Mouse (Mus musculus) gastrocnemius, adult 8-10 months (tissue): ENCODE results near the gene Pnn. TPM values are rescaled to one million over a fixed set of nuclear protein-coding genes. Genes with fewer than 3 reads are reported as not detected.
A peak's percentile ranks its signal among the peaks of the same experiment; 100 is the strongest.
"Not testable (repeated sequence)": the region's sequence is repeated elsewhere in the genome, so short reads cannot be mapped to it uniquely, and the experiment has no call there.

ENCODE experiments used
- DNase-seq, 2 experiments: peaks; one replicate each; pipeline ENCODE4 v3.0.0; 2022; ENCODE audit warnings: low spot score in 2 of 2
- total RNA-seq, 4 experiments: library from RNA; stranded (reverse); gene quantifications; 2 replicates each; pipeline ENCODE4 v1.2.4; 2022

The Pnn gene
- 10 to 100 TPM; 12.1 to 18.3 (median 13.4) TPM for total RNA-seq

- peak; percentile 94 to 95 for DNase-seq
These were observed at the start of gene Pnn for GRCm38 (mm10) chr12:59066448-59067077. Gene Pnn, plus strand, starts transcription at chr12:59066884.

- DNase-seq = no peak
These were observed 48.7 kb upstream of the Pnn start for GRCm38 (mm10) chr12:59017970-59018369.

- no peak for DNase-seq
These were observed 46.8 kb upstream of the Pnn start for GRCm38 (mm10) chr12:59019891-59020290.

DNA sequence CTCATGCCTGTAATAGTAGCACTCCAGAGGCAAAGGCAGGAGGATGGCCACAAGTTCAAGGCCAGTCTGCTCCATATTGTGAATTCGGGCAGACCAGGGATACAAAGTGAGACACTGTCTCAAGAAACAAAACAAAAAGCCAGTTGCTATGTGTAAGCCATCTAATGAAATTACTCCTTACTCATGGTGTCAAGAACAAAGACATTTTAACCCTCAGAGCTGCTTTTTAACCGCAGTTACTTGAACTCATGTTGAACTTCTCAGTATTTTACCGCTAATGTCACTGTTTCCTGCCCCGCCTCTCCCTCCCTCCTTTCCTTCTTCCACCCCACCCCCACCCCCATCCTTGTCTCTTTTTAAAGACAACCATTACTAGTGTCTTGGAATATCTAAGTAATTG lies 45.4 kb upstream of the Pnn start:
- DNase-seq = no peak

- no peak for DNase-seq
These were observed 34.6 kb upstream of the Pnn start for GRCm38 (mm10) chr12:59032101-59032500.

DNA sequence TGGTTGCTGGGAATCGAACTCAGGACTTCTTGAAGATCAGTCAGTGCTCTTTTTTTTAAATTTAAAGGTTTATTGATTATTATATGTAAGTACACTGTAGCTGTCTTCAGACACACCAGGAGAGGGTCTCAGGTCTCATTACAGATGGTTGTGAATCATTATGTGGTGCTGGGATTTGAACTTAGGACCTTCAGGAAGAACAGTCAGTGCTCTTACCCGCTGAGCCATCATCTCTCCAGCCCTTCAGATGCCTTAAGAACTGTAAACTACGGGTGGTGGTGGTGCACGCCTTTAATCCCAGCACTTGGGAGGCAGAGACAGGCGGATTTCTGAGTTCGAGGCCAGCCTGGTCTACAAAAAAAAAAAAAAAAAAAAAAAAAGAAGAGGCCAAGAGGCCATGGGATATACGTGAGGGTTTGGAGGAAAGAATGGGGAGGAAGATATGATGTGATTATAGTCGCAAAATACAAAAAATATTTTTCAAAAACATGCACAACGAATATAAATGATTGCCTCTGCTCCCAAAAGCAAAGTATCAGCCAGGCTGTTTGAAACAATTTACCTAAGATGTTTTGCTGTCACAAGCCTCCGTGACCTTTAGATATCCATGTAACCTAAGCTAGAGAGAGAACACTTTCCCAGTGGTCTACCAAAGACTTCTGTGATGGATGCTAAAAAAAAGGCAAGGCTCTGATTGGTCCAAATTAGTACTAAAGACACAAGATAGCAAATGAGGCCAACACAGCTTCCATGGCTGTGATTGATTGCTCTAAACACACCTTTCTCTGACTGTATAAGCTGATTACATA lies 27.3 kb upstream of the Pnn start:
- no peak for DNase-seq

DNA sequence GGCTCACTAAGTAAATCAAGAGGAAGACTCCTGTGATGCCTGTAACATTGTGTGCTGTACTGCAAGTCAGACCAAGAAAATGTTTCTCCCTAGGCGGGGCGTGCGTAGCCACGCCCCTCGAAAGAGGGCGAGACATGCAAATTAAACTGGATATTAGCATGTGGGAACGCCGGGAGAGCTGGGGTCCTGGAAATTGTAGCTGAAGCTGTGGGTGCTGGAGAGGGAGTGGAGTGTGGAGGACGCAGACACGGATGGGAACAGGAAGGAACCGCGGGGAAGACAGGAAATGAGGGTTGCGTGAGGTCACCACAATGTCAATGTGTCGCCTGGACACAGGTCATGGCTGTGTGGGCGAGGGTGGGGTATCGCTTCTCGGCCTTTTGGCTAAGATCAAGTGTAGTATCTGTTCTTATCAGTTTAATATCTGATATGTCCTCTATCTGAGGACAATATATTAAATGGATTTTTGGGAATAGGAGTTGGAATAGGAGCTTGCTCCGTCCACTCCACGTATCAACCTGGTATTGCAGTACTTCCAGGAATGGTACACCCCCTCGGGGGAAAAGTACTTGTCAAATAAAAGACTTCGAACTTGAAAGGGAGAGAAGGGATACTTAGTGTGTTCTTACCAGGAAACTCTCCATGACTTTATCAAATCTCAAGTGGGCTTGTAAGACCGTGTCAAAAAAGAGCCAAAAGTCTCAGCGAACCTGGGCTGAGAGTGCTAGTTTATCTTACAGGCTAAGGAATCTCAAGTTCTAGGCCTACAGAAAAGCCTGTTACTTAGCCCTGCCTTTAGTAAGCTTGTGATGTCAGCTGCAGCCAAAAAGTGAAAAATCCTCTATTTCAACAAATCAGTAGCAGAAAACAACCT lies 26.5 kb upstream of the Pnn start:
- peak in 1 of 2 experiments; percentile 3 for DNase-seq

- no peak for DNase-seq
These were observed 25.8 kb upstream of the Pnn start for GRCm38 (mm10) chr12:59040851-59041250.

DNA sequence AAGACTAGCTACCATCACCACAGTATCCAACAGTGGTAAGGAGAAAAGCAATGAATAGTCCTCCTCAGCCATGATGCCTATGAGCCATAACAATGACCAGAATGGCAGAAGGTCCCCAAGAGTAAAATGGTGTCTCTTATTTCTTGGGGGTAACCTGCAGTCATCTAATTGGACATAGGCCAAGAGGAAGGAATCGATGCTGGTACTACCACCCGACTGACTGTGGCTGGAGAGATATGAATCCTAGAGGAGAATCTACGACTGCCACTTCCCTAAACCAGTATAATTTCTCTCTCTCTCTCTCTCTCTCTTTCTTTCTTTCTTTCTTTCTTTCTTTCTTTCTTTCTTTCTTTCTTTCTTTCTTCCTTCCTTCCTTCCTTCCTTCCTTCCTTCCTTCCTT lies 14.2 kb upstream of the Pnn start:
- no peak for DNase-seq

DNA sequence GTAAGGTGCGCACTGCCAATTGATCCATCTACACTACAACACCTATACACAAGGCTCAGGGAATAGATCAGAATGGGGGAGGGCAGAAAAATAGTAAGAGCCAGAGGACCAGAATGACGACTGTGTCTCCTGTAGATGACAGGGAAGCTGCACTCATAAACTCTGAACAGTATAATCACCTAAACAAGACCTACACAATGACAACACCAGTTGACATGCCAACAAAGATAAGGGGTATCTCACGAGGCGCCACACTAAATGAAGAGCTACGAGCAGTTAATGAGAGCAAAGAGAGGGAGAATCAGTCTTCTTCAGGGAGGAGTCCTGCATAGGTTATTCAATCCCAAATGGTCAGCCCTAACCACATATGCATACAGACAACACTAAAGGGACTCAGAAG lies 13.5 kb upstream of the Pnn start:
- DNase-seq = no peak

- no peak for DNase-seq
These were observed 12.7 kb upstream of the Pnn start for GRCm38 (mm10) chr12:59053976-59054375.

DNA sequence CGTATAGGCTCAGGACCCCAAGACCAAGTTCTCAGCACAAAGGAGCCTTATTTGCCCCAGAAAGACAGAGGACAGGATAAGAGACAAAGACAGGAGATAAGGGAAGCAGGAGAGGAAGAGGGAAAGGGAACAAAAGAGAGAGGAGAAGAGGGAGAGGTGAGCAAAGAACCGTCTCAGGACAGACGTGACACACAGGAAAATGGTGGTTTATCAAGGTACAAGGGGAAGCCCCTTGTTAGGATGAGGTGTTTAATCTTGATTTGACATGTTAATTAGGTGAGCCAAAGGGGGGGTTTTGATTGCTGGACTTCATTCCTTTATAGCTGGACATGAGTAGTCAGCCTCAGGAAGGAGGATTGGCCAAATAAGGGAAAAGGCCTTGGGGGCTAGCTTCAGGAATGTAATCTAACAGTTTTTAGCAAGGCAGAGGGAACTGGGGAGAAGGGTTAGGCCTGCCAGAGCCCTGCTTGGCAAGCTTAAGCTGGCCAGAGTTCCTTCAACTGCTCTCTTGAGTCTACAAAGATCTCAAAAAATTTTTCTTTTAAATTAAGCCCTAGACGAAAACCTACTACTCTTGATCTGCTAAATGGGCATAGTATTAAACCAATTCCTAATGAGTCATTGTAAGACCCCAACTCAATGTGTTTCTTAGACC lies 11.4 kb upstream of the Pnn start:
- DNase-seq = no peak

GRCm38 (mm10) chr12:59056222-59056621 lies 10.5 kb upstream of the Pnn start:
- no peak for DNase-seq

DNA sequence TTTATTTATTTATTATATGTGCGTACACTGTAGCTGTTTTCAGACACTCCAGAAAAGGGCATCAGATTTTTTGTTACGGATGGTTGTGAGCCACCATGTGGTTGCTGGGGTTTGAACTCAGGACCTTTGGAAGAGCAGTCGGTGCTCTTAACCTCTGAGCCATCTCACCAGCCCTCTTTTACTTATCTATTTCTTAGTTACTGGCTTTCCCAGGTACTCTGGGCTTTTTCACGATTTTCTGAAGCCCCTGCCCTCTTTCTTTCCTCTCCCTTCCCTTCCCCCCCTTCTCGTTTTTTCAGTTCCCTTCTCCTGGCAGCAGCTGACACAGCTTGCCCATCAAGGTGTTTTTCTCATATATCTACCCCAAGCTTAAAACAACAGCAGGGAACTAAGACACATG lies 8.4 kb upstream of the Pnn start:
- DNase-seq = not testable (repeated sequence)

GRCm38 (mm10) chr12:59060322-59060721 lies 6.4 kb upstream of the Pnn start:
- no peak for DNase-seq

DNA sequence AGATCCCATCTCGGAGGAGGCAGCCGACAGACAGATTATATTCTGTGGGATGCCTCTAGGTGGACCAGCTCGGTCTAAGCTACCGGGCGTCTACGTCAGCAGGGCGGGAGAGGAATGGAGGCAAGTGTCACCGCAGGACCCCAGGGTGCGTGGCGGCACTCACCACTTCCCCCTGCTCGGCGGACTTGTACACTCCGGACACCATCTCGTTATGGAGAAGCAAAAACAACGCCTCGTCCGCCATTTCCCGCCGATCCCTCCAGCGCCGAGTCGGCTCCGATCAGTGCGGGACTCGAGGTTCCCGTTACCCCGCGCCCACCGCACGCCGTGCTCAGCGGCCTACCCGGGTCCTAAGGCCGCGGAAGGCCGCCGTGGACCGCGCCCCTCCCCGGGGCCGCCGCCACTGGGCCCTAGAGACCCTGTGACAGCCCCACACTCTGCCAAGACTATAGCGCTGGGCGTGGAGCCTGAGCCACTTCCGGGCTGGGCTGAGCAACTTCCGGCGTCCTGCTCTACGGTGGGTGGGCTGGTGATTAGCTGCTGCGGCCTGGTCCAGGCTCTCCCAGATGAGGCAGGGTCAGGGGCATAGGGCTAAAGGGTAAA lies 5.6 kb upstream of the Pnn start, which contains the start of gene Trappc6b:
Trappc6b (minus strand) TSS at position 480 of the 603 bp plus-strand sequence.
- DNase-seq = peak; percentile 54 to 76

DNA sequence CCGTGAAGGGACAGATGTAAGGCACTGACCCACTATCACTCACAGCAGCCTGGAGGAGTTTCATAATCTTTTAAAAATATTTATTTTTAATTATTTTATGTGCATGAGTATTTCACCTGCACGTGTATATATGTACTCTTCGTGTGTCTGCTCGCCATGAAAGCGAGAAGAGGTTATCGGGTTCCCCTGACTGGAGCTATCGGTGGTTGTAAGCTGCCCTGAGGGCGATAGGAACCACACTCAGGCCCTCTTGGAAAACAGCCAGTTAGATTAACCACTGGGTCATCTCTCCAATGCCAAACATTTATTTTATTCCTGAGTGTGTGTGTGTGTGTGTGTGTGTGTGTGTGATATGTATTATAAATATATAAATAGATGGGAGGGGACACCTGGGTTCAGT lies 1.8 kb upstream of the Pnn start:
- DNase-seq = no peak

DNA sequence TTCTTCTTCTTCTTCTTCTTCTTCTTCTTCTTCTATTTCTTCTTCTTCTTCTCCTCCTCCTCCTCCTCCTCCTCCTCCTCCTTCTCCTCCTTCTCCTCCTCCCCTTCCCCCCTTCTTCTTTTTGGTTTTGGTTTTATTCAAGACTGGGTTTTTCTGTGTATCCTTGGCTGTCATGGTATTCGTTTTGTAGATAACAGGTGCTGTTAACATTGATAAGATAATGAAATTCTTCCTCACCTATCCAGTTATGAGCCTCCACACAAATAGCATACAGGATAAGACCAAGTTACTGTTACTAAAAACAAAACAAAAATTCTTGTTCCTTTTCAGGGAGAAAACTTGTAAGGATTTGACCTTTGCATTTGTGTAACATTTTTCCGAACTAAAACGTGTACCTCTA lies 908 bp upstream of the Pnn start:
- no peak for DNase-seq

GRCm38 (mm10) chr12:59067095-59067494 lies 411 bp downstream of the Pnn start:
- DNase-seq = no peak

DNA sequence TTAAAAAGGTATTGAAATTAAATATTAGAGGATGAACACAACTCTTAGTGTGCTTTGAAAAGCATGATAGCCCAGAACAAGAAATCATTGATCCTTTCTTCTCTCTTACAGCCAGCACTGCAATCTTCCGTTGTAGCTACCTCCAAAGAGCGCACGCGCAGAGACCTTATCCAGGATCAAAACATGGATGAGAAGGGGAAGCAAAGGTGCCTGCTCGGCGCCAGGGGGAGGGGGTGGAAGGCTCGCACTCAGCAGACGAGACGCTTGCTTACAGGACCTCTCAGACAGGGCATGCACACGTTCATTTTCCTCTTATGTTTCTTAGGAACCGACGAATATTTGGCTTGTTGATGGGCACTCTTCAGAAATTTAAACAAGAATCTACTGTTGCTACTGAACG lies 2.1 kb downstream of the Pnn start:
- no peak for DNase-seq

GRCm38 (mm10) chr12:59072286-59072685 lies 5.6 kb downstream of the Pnn start:
- DNase-seq = no peak
